Mouse (Mus musculus): ENCODE data around the gene Tcf20.

DNA sequence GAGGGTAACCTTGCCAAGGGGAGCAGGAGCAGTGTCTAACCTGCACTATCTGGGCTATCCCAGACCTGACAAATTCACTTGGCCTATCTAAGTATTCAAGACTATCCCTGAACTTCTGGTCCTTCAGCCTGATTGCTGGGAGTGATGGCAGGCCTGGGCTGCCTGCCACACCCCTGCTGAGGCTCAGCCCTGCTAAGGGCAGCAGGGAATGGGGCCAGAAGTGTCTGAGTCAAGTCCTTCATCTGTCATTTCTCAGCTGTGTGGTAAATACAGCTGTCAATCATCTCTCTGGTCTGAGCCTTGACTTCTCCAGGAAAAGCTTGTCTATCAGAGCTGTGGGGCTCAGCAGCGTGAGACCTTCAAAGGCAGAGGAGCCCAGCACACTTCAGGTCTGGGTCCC lies 8.1 kb downstream of the Tcf20 start:
- TF ChIP-seq CTCF (IDR thresholded peaks at IDR 0.05; ENCODE audit: control insufficient read depth, insufficient read depth, insufficient read length) (no peak), CEBPB (IDR thresholded peaks at IDR 0.05; ENCODE audit: low read depth) (no peak), MYOG (IDR thresholded peaks at IDR 0.05; ENCODE audit: control insufficient read depth, extremely low read depth, insufficient read length) (no peak), MAX (IDR thresholded peaks at IDR 0.05) (no peak), MYOD1 (IDR thresholded peaks at IDR 0.05; ENCODE audit: control insufficient read depth, insufficient read length, low read depth) (no peak)
